Comparison of ENCODE assay signal across 33 mouse cellular contexts in the genomic region with DNA sequence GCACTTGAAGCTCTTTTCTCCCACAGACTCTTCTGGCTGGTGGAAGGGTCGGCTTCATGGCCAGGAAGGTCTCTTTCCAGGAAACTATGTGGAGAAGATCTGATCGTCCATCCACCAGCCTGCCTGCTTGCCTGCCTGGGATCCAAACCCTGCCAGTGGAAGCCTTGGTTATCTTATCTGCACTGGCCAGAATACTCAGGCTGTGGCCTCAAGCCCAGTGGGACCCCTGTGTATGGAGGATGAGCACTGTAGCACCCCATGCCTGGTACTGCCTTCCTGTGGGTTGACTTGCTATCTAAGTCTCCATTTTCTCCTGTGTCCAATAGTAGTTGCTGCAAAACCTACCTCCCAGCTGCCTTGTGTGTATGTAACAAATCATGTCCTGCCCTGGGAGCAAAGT. TPM values are rescaled to one million over a fixed set of nuclear protein-coding genes. Genes with fewer than 3 reads are reported as not detected.
A peak's percentile ranks its signal among the peaks of the same experiment; 100 is the strongest.
DNase-seq lines count a peak whose midpoint lies in the region; ATAC-seq lines count a peak whose summit lies in the region.
"Had no signal": no experiment of that assay in that cellular context is flagged by ENCODE, and none has a peak within 500 bp of the region (broad histone marks: within the 10 kb centered on the region; RNA-seq: fewer than 3 reads in every experiment).

No protein-coding gene starts in this region.

- no peaks in the 10 kb centered on the region for H3K27me3 ChIP-seq in hindbrain, embryonic 14.5 days (ENCODE audit: control insufficient read depth, insufficient read depth, low read length)
- no peaks in the 10 kb centered on the region for H3K27me3 ChIP-seq in hindbrain, embryonic 11.5 days (ENCODE audit: control insufficient read depth, insufficient read depth, low read length)
- H3K27me3 ChIP-seq in liver, embryonic 12.5 days (replicated peaks) = no peaks in the 10 kb centered on the region
- H3K27me3 ChIP-seq: embryonic facial prominence, embryonic 15.5 days; forebrain, embryonic 12.5 days; heart, embryonic 15.5 days; hindbrain, embryonic 15.5 days; kidney, embryonic 15.5 days; limb, embryonic 12.5 days; midbrain, embryonic 12.5 days; neural tube, embryonic 13.5 days had no signal

- no peaks in the 10 kb centered on the region for H3K4me1 ChIP-seq in hindbrain, embryonic 14.5 days (replicated peaks; ENCODE audit: control insufficient read depth, insufficient read depth, low read length)
- no peaks in the 10 kb centered on the region for H3K4me1 ChIP-seq in hindbrain, embryonic 11.5 days (replicated peaks; ENCODE audit: control insufficient read depth, insufficient read depth, low read length)
- peaks cover 17% of the 10 kb centered on the region for H3K4me1 ChIP-seq in liver, embryonic 12.5 days
- H3K4me1 ChIP-seq: embryonic facial prominence, embryonic 10.5 days; embryonic facial prominence, embryonic 15.5 days; forebrain, embryonic 12.5 days; heart, embryonic 15.5 days; hindbrain, embryonic 15.5 days; kidney, embryonic 15.5 days; limb, embryonic 12.5 days; midbrain, embryonic 12.5 days; neural tube, embryonic 13.5 days had no signal

- DNase-seq in hindbrain, embryonic 14.5 days (ENCODE audit: low spot score) = peak; percentile 10
- no peak for DNase-seq in hindbrain, embryonic 11.5 days (ENCODE audit: low spot score)
- DNase-seq in c-Kit-positive CD71-positive TER-119-negative erythroid progenitor cells, embryonic 14.5 days (ENCODE audit: low read depth) = peak; percentile 15
- no peak for DNase-seq in frontal cortex, postnatal 36 days (ENCODE audit: low spot score in 2 of 2)
- DNase-seq in kidney, adult 8-10 months = no peak
- DNase-seq: adrenal gland, postnatal 14 days; cerebellum, adult 11-12 months; cerebellum, adult 9-11 months; forebrain, postnatal 0 days; gastrocnemius, postnatal 10 days; heart, postnatal 4 days; kidney, adult 11 months; kidney, postnatal 25 days; lung, adult 18-20 months; right cerebral cortex, postnatal 4 days; thymus, postnatal 25 days had no signal

- H3K4me3 ChIP-seq in hindbrain, embryonic 14.5 days (replicated peaks; ENCODE audit: low read length) = no peak overlapping the region
- H3K4me3 ChIP-seq in hindbrain, embryonic 11.5 days (ENCODE audit: low read depth, low read length) = no peak overlapping the region
- no peak overlapping the region for H3K4me3 ChIP-seq in liver, embryonic 12.5 days
- H3K4me3 ChIP-seq: embryonic facial prominence, embryonic 10.5 days; embryonic facial prominence, embryonic 15.5 days; forebrain, embryonic 12.5 days; heart, embryonic 15.5 days; hindbrain, embryonic 15.5 days; kidney, embryonic 15.5 days; left cerebral cortex, adult 2 months; limb, embryonic 12.5 days; midbrain, embryonic 12.5 days; neural tube, embryonic 13.5 days had no signal

- H3K9me3 ChIP-seq in hindbrain, embryonic 14.5 days (ENCODE audit: control insufficient read depth, low read length) = no peaks in the 10 kb centered on the region
- H3K9me3 ChIP-seq in hindbrain, embryonic 11.5 days (ENCODE audit: control insufficient read depth, low read length) = no peaks in the 10 kb centered on the region
- H3K9me3 ChIP-seq in liver, embryonic 12.5 days (replicated peaks) = no peaks in the 10 kb centered on the region
- H3K9me3 ChIP-seq: embryonic facial prominence, embryonic 10.5 days; embryonic facial prominence, embryonic 15.5 days; forebrain, embryonic 12.5 days; heart, embryonic 15.5 days; hindbrain, embryonic 15.5 days; kidney, embryonic 15.5 days; limb, embryonic 12.5 days; midbrain, embryonic 12.5 days; neural tube, embryonic 13.5 days had no signal

- H3K27ac ChIP-seq in hindbrain, embryonic 14.5 days = no peak overlapping the region
- no peak overlapping the region for H3K27ac ChIP-seq in hindbrain, embryonic 11.5 days (ENCODE audit: low read depth, low read length)
- peak overlapping the region; percentile 47; the same call in 1 of the 2 replicates for H3K27ac ChIP-seq in liver, embryonic 12.5 days
- H3K27ac ChIP-seq: embryonic facial prominence, embryonic 10.5 days; embryonic facial prominence, embryonic 15.5 days; forebrain, embryonic 12.5 days; heart, embryonic 15.5 days; hindbrain, embryonic 15.5 days; kidney, embryonic 15.5 days; left cerebral cortex, adult 2 months; limb, embryonic 12.5 days; macrophage; midbrain, embryonic 12.5 days; neural tube, embryonic 13.5 days had no signal

- 79% methylated on average over 2 of the region's 2 CpGs for WGBS in hindbrain, embryonic 14.5 days
- WGBS in hindbrain, embryonic 11.5 days = 85% methylated on average over 2 of the region's 2 CpGs
- WGBS in liver, embryonic 12.5 days (ENCODE audit: insufficient replicate concordance) = 22% methylated on average over 2 of the region's 2 CpGs

- no peak for ATAC-seq in hindbrain, embryonic 14.5 days (ENCODE audit: low FRiP score)
- no peak for ATAC-seq in hindbrain, embryonic 11.5 days (ENCODE audit: low FRiP score)
- ATAC-seq in liver, embryonic 12.5 days = peak; percentile 90
- ATAC-seq in megakaryocyte progenitor cell, adult 5-6 weeks (replicated peaks; ENCODE audit: poor library complexity) = peak; percentile 42; the same call in 1 of the 2 replicates
- ATAC-seq: forebrain, postnatal 0 days; inflammation-experienced regulatory T-cells, adult 6 months; lung, postnatal 0 days; Patski had no signal

- no peaks in the 10 kb centered on the region for H3K36me3 ChIP-seq in hindbrain, embryonic 14.5 days (replicated peaks; ENCODE audit: control insufficient read depth, insufficient read depth)
- H3K36me3 ChIP-seq in hindbrain, embryonic 11.5 days (ENCODE audit: control insufficient read depth, insufficient read depth, low read length) = no peaks in the 10 kb centered on the region
- no peaks in the 10 kb centered on the region for H3K36me3 ChIP-seq in liver, embryonic 12.5 days
- H3K36me3 ChIP-seq: embryonic facial prominence, embryonic 10.5 days; embryonic facial prominence, embryonic 15.5 days; forebrain, embryonic 12.5 days; heart, embryonic 15.5 days; hindbrain, embryonic 15.5 days; kidney, embryonic 15.5 days; limb, embryonic 12.5 days; midbrain, embryonic 12.5 days; neural tube, embryonic 13.5 days had no signal

- H3K9ac ChIP-seq in hindbrain, embryonic 14.5 days = no peak overlapping the region
- H3K9ac ChIP-seq in hindbrain, embryonic 11.5 days (ENCODE audit: low read depth, low read length) = no peak overlapping the region
- H3K9ac ChIP-seq in liver, embryonic 12.5 days = no peak overlapping the region; the same call in 1 of the 2 replicates
- H3K9ac ChIP-seq: embryonic facial prominence, embryonic 15.5 days; forebrain, embryonic 12.5 days; forebrain, postnatal 0 days; heart, embryonic 15.5 days; hindbrain, embryonic 15.5 days; kidney, embryonic 15.5 days; limb, embryonic 12.5 days; midbrain, embryonic 12.5 days; neural tube, embryonic 13.5 days had no signal

- H3K4me2 ChIP-seq in hindbrain, embryonic 14.5 days (replicated peaks) = no peak overlapping the region
- H3K4me2 ChIP-seq in hindbrain, embryonic 11.5 days (replicated peaks; ENCODE audit: low read depth, low read length) = no peak overlapping the region
- H3K4me2 ChIP-seq in liver, embryonic 12.5 days = peak overlapping the region; percentile 33
- H3K4me2 ChIP-seq: embryonic facial prominence, embryonic 15.5 days; forebrain, embryonic 12.5 days; heart, embryonic 15.5 days; hindbrain, embryonic 15.5 days; kidney, embryonic 15.5 days; limb, embryonic 12.5 days; midbrain, embryonic 12.5 days; neural tube, embryonic 13.5 days had no signal

RNA-seq across cellular contexts. Expression of a gene that starts 21.6 kb away (rescaled TPM):
- 81.3 and 85.9 TPM in 2 replicates for polyA plus RNA-seq in hindbrain, embryonic 14.5 days (2014; fragmentation: Nextera tagmentation; extraction: Ambion mirVana)
- polyA plus RNA-seq in hindbrain, embryonic 11.5 days (2014; fragmentation: Nextera tagmentation; extraction: Ambion mirVana) = 66.0 and 67.1 TPM in 2 replicates
- polyA plus RNA-seq in liver, embryonic 12.5 days (2016; fragmentation: Nextera tagmentation; extraction: Ambion mirVana) = 22.4 and 23.2 TPM in 2 replicates
- total RNA-seq in megakaryocyte progenitor cell, adult 5-6 weeks (2015) = 41.4 and 48.9 TPM in 2 replicates
- total RNA-seq in megakaryocyte progenitor cell, adult 5-6 weeks (2017) = 15.0 and 25.0 TPM in 2 replicates

RNA-seq across cellular contexts. Expression of a gene that starts 30.6 kb away (rescaled TPM):
- 0.37 and 0.70 TPM in 2 replicates for polyA plus RNA-seq in hindbrain, embryonic 14.5 days (2014; fragmentation: Nextera tagmentation; extraction: Ambion mirVana)
- 0.46 and 0.71 TPM in 2 replicates for polyA plus RNA-seq in hindbrain, embryonic 11.5 days (2014; fragmentation: Nextera tagmentation; extraction: Ambion mirVana)
- polyA plus RNA-seq in liver, embryonic 12.5 days (2016; fragmentation: Nextera tagmentation; extraction: Ambion mirVana) = 0.69 and 1.2 TPM in 2 replicates
- 39.0 and 43.7 TPM in 2 replicates for total RNA-seq in megakaryocyte progenitor cell, adult 5-6 weeks (2015)
- total RNA-seq in megakaryocyte progenitor cell, adult 5-6 weeks (2017) = 10.7 and 11.1 TPM in 2 replicates
- total RNA-seq: forebrain, postnatal 0 days; heart, postnatal 4 days; left cerebral cortex, postnatal 25 days had no signal
- polyA plus RNA-seq: kidney, embryonic 15.5 days had no signal

RNA-seq across cellular contexts. Expression of a gene that starts 51.8 kb away (rescaled TPM):
- 1.7 and 2.0 TPM in 2 replicates for polyA plus RNA-seq in hindbrain, embryonic 14.5 days (2014; fragmentation: Nextera tagmentation; extraction: Ambion mirVana)
- polyA plus RNA-seq in hindbrain, embryonic 11.5 days (2014; fragmentation: Nextera tagmentation; extraction: Ambion mirVana) = 1.6 and 3.0 TPM in 2 replicates
- 7.4 and 8.5 TPM in 2 replicates for polyA plus RNA-seq in liver, embryonic 12.5 days (2016; fragmentation: Nextera tagmentation; extraction: Ambion mirVana)
- total RNA-seq in megakaryocyte progenitor cell, adult 5-6 weeks (2015) = 43.0 and 45.0 TPM in 2 replicates
- 96.4 and 121 TPM in 2 replicates for total RNA-seq in megakaryocyte progenitor cell, adult 5-6 weeks (2017)
- polyA plus RNA-seq: Patski had no signal

Comparison
In these comparisons a context has a peak if more than half of its experiments do, and no peak if none do; other contexts are left out.
1. DNase-seq: peak in hindbrain, embryonic 14.5 days (single experiment) and c-Kit-positive CD71-positive TER-119-negative erythroid progenitor cells, embryonic 14.5 days (single experiment); none in hindbrain, embryonic 11.5 days (single experiment), frontal cortex, postnatal 36 days (0 of 2) and kidney, adult 8-10 months (0 of 2).
2. ATAC-seq: peak in liver, embryonic 12.5 days (single experiment) and megakaryocyte progenitor cell, adult 5-6 weeks (single experiment); none in hindbrain, embryonic 14.5 days (single experiment) and hindbrain, embryonic 11.5 days (single experiment).